Mouse (Mus musculus) spleen, postnatal 4 days (tissue): ENCODE data around the gene Spop.
"Not testable (repeated sequence)": the region's sequence is repeated elsewhere in the genome, so short reads cannot be mapped to it uniquely, and the experiment has no call there.

Experiments
- DNase-seq, 2 experiments: peaks; one replicate each; pipeline ENCODE4 v3.0.0; 2022; ENCODE audit warnings: low spot score in 2 of 2

Spop gene

GRCm38 (mm10) chr11:95495883-95496282, 82.0 kb downstream of the Spop start:
- no peak for DNase-seq

GRCm38 (mm10) chr11:95497921-95498320, 84.0 kb downstream of the Spop start:
- no peak for DNase-seq

- DNase-seq = no peak
Measured at GRCm38 (mm10) chr11:95500412-95500811, 86.5 kb downstream of the Spop start.

GRCm38 (mm10) chr11:95500836-95501235, 87.0 kb downstream of the Spop start:
- DNase-seq = no peak

GRCm38 (mm10) chr11:95501826-95502225, 87.9 kb downstream of the Spop start:
- not testable (repeated sequence) for DNase-seq

- no peak for DNase-seq
Measured at GRCm38 (mm10) chr11:95503581-95504180, 89.8 kb downstream of the Spop start.

- DNase-seq = no peak
Measured at GRCm38 (mm10) chr11:95504271-95504731, 90.4 kb downstream of the Spop start.

- DNase-seq = no peak
Measured at GRCm38 (mm10) chr11:95507041-95507716, 93.3 kb downstream of the Spop start.

- DNase-seq = no peak
Measured at GRCm38 (mm10) chr11:95507785-95508184, 93.9 kb downstream of the Spop start.

GRCm38 (mm10) chr11:95508211-95508926, 94.5 kb downstream of the Spop start:
- no peak for DNase-seq

- DNase-seq = no peak
Measured at GRCm38 (mm10) chr11:95509126-95509717, 95.3 kb downstream of the Spop start.

GRCm38 (mm10) chr11:95510631-95511030, 96.8 kb downstream of the Spop start:
- no peak for DNase-seq

GRCm38 (mm10) chr11:95511919-95512318, 98.0 kb downstream of the Spop start:
- no peak for DNase-seq

- DNase-seq = no peak
Measured at GRCm38 (mm10) chr11:95512383-95512782, 98.5 kb downstream of the Spop start.

GRCm38 (mm10) chr11:95513461-95514297, 99.8 kb downstream of the Spop start:
- DNase-seq = peak in 1 of 2 experiments; percentile 66

- peak; percentile 46 to 87 for DNase-seq
Measured at GRCm38 (mm10) chr11:95514298-95514861, 100.5 kb downstream of the Spop start, which contains the start of gene Nxph3. Nxph3 (minus strand) TSS chr11:95514570.

GRCm38 (mm10) chr11:95515376-95516323, 101.8 kb downstream of the Spop start:
- DNase-seq = no peak

- DNase-seq = no peak
Measured at GRCm38 (mm10) chr11:95516491-95516911, 102.6 kb downstream of the Spop start.

- no peak for DNase-seq
Measured at GRCm38 (mm10) chr11:95517162-95517561, 103.3 kb downstream of the Spop start.

GRCm38 (mm10) chr11:95519299-95519698, 105.4 kb downstream of the Spop start:
- no peak for DNase-seq
